Mouse (Mus musculus) liver, adult 2 months (tissue): ENCODE data around the gene Dmrtc2. TPM values are rescaled to one million over a fixed set of nuclear protein-coding genes. Genes with fewer than 3 reads are reported as not detected.

Experiments used
- DNase-seq: peaks from one replicate; pipeline ENCODE4 v3.0.0-alpha.2; 2011; ENCODE audit warnings: low read depth, low spot score; ENCODE audit errors: extremely low read depth
- H3K27ac ChIP-seq: fragments of 200-500 bp; replicated peaks from 2 replicates; pipeline ENCODE4 v1.5.1; 2012; ENCODE audit warnings: low read depth, mild to moderate bottlenecking, control low read depth, inconsistent platforms, low read length; ENCODE audit not compliant: insufficient read depth
- H3K27me3 ChIP-seq: fragments of 200-500 bp; 2 replicates; pipeline ENCODE4 v1.6.1; 2012; ENCODE audit warnings: mild to moderate bottlenecking, moderate library complexity, low read length, inconsistent platforms; ENCODE audit not compliant: control insufficient read depth, insufficient read depth
- H3K36me3 ChIP-seq: fragments of 200-500 bp; 2 replicates; pipeline ENCODE4 v1.6.1; 2012; ENCODE audit warnings: low read length, inconsistent platforms; ENCODE audit not compliant: control insufficient read depth, insufficient read depth
- H3K4me1 ChIP-seq: fragments of 200-500 bp; 2 replicates; pipeline ENCODE4 v1.6.1; 2011; ENCODE audit warnings: low read length; ENCODE audit not compliant: control insufficient read depth, insufficient read depth
- H3K4me3 ChIP-seq: fragments of 200-500 bp; 2 replicates; pipeline ENCODE4 v1.5.1; 2011; ENCODE audit warnings: low read depth, mild to moderate bottlenecking, control low read depth, low read length, moderate library complexity; ENCODE audit not compliant: insufficient read depth
- H3K79me2 ChIP-seq: fragments of 200-500 bp; 2 replicates; pipeline ENCODE4 v1.6.1; 2012; ENCODE audit warnings: inconsistent platforms, mild to moderate bottlenecking, low read length, moderate library complexity; ENCODE audit not compliant: control insufficient read depth, insufficient read depth
- H3K9ac ChIP-seq: fragments of 200-500 bp; 2 replicates; pipeline ENCODE4 v1.6.1; 2012; ENCODE audit warnings: low read depth, mild to moderate bottlenecking, control low read depth, inconsistent platforms, low read length
- CTCF ChIP-seq: fragments of 200-500 bp; IDR thresholded peaks from 2 replicates; pipeline ENCODE4 v1.5.1; 2011; ENCODE audit warnings: low read depth, low read length, control low read depth
- POLR2A ChIP-seq: fragments of 200-500 bp; IDR thresholded peaks from 2 replicates; pipeline ENCODE4 v1.6.1; 2011; ENCODE audit warnings: low read length, control low read depth; ENCODE audit not compliant: insufficient read depth; ENCODE audit errors: extremely low read depth
- WGBS: fragments of 180-500 bp; shearing (Covaris S2); methylation state at CpG from one replicate; pipeline ENCODE4 v1.1.7; 2018; 5-methylcytosine and 5-hydroxymethylcytosine counted together
- polyA plus RNA-seq: library from polyadenylated mRNA; depleted of rRNA; stranded (reverse); fragments of >200 nt; gene quantifications from 2 replicates; pipeline ENCODE4 v1.2.3, GENCODE M21; 2012
- total RNA-seq: library from RNA; depleted of rRNA; stranded (reverse); fragments of >200 nt; gene quantifications from 2 replicates; pipeline ENCODE4 v1.2.3, GENCODE M21; 2014

Gene Dmrtc2
- total and polyA plus RNA-seq, 2 experiments = not detected

DNA sequence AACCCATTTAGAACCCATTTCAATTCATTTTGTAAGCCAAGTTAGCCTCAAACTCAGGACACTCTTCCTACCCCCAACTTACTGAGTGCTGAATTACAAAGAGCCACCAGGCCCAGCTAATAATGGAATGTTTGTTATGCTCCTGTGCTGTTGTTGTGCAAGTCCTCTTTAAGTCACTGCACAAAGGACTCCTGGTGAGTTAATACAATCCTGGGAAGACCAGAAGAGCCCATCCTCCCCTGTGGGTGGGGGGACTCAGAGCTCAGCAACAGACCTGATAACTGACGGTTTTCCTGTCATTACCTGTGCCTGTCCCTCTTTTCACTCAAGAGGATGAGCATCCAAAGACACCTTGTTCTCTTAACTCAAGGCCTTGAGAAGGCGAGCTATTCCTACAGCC is 9.8 kb downstream of the Dmrtc2 start:
- no peak for DNase-seq
- Histone ChIP-seq H3K4me3 (no peak overlapping the region), H3K4me1 (no peaks in the 10 kb centered on the region), H3K9ac (no peak overlapping the region), H3K36me3 (no peaks in the 10 kb centered on the region), H3K27ac (no peak overlapping the region), H3K27me3 (no peaks in the 10 kb centered on the region), H3K79me2 (peaks cover 1% of the 10 kb centered on the region; the same call in 1 of the 2 replicates)
- no peak for TF ChIP-seq CTCF
- TF ChIP-seq POLR2A = no peak
- WGBS = 81% methylated on average over 2 of the region's 2 CpGs

DNA sequence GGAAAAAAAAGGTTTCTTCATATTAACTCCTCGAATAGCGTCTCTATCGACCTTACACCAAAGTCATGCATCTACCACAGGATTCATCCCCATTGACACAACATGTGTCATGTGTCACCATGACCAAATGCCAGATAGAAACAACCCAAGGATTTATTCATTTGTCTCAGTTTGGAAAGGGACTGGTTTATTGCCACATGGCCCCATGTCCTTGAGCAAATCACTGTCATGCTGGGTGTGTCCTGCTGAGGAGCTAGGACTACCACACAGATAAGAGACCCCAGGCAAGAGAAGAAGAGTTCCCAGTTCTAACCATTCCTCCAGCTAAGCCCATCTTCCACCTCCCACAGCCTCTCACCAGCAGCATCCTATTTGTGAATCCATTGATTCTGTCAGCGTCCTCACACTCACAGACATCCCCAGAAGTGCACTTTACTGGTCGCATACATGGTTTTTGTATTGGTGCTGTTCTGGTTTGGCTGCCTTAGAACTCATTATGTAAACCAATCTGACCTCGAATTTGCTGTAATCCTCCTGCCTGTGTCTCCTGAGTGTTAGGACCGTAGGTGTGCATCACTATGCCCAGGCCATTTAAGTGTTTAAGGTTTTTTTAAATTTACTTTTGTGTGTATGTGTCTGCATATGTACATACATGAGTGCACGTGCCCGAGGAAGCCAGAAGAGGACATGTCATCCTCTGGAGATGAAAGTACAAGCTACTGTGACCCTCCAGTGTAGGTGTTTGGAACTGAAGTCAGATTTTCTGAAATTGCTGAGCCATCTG is 12.8 kb downstream of the Dmrtc2 start:
- Histone ChIP-seq H3K9ac (no peak overlapping the region), H3K27ac (no peak overlapping the region), H3K79me2 (peaks cover 9% of the 10 kb centered on the region; the same call in 1 of the 2 replicates), H3K4me1 (peaks cover 13% of the 10 kb centered on the region), H3K36me3 (peaks cover 14% of the 10 kb centered on the region; the same call in 1 of the 2 replicates), H3K4me3 (no peak overlapping the region), H3K27me3 (no peaks in the 10 kb centered on the region)
- no peak for TF ChIP-seq CTCF
- no peak for TF ChIP-seq POLR2A
- no peak for DNase-seq
- 92% methylated on average over 9 of the region's 9 CpGs for WGBS

DNA sequence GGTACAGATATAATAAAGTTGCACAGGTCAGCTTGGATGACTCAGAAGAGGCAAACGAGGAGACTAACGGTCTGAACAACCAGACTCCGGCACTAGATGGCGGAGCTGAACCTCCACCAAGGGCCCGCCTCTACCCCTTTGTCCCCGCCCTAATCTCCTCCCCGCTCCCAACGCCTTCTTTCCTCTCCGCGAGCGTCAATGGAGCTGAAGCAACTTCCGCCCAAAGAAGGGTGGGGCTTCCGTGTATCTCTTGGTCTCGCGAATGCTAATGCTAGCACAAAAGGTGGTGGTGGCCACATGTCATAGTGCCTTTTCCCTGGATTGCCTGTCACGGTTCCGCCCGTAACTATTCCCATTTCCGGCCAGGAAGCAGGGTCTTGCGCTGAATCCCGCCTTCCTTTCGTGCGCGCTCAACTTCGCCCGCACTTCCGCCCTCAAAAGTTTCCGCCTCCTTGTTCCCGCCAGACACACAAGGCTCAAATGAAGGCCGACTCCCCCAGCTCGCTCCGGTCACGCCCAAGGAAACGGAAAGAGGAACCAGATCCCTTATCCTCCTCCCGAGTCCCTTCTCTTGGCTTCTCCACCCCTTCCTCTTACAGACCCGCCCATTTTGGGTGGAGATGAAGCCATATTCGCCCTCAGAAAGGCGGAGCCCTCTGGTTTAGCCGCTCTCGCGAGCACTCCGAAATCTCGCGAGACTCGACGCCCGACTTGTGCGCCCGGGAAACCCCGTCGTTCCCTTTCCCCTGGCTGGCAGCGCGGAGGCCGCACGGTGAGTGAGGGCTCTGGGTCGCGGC is 14.2 kb downstream of the Dmrtc2 start, which contains the start of gene Rps19:
TSS of gene Rps19 (plus strand) at position 476 of the 797 bp plus-strand sequence.
- WGBS = 1% methylated on average over 57 of the region's 57 CpGs
- Histone ChIP-seq H3K4me1 (peaks cover 13% of the 10 kb centered on the region), H3K9ac (peak within 1 kb of the TSS; percentile 91)

DNA sequence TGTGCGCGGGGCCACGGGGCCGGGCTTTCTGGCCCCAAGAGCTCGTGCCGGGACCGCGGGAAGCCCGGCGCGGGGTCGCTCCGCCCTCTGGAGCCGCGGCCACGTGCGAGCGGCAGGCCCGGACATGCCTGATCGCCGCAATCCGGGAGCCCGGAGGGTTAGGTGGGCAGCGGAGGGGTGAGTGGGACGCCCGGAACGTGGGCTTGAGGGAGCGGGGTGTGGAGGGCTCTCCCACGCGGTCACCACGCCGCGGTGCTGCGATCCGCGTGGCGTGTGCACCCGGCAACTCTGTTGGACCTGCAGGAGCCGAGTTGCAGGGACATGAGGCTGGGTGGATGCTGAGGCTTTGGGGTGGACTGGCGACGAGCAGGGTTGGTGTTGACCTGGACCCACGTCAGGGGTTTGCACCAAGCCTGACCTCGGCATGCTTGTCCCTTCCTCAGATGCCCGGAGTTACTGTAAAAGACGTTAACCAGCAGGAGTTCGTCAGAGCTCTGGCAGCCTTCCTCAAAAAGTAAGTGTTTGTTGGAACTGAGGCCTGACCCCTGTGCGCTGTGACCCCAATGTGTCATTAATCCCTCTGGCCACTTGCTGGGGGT is 14.9 kb downstream of the Dmrtc2 start:
- DNase-seq = peak; percentile 30
- H3K27me3 ChIP-seq = no peaks in the 10 kb centered on the region
- WGBS = under 1% methylated on average over 47 of the region's 47 CpGs
- peaks cover 9% of the 10 kb centered on the region; the same call in 1 of the 2 replicates for H3K79me2 ChIP-seq
- H3K4me1 ChIP-seq = peaks cover 13% of the 10 kb centered on the region
- H3K36me3 ChIP-seq = peaks cover 28% of the 10 kb centered on the region
- H3K27ac ChIP-seq = peak overlapping the region; percentile 72
- TF ChIP-seq CTCF (no peak), POLR2A (no peak)
- peak overlapping the region; percentile 72 for H3K4me3 ChIP-seq
- H3K9ac ChIP-seq = peak overlapping the region; percentile 91

More for the DNA sequence above, 14.2 kb downstream of the Dmrtc2 start, which contains the start of gene Rps19:
- Histone ChIP-seq H3K79me2 (peaks cover 9% of the 10 kb centered on the region; the same call in 1 of the 2 replicates), H3K27me3 (no peaks in the 10 kb centered on the region), H3K27ac (peak within 1 kb of the TSS; percentile 75), H3K36me3 (peaks cover 23% of the 10 kb centered on the region; the same call in 1 of the 2 replicates), H3K4me3 (peak within 1 kb of the TSS; percentile 72)
- peak; percentile 99 for DNase-seq
- TF ChIP-seq CTCF = peak; percentile 76
- TF ChIP-seq POLR2A = peak; percentile 91

DNA sequence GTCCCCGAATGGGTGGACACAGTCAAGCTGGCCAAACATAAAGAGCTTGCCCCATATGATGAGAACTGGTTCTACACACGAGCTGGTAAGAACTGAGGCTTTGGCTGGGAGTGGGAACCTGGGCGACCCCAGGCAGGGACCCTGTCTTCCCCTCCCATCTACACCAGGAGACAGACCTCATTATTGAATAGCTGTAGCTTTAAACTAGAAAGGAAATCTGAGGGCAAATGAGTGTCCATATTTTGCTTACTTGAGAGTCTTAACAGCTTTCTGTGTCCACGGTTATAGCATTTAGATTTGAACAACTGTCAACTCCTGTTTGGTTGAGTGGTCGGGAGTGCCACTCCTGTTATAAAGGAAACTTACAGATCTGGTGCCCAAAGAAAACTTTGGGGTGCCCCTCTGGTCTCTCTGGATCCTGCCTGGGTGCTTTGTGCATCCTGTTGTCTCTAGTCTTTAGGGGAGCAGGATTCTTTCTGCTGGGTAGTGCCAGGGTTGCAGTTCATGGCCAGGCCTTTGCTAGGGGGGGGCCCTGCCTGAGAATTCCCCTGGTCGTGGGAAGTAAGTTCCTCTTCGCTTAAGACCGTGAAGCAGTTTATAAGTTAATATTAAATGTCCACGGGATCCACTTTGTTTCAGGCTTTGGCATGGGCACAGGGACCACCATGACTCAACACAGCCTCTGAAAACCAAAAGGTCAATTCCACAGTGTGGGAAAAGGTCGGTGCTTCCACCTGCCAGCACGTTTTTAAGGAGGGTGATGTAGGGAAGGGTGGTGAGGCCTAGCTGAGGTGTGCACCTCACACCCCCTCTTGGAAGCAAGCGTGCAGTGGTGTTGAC is 15.8 kb downstream of the Dmrtc2 start:
- Histone ChIP-seq H3K36me3 (peaks cover 32% of the 10 kb centered on the region), H3K4me3 (peak overlapping the region; percentile 8; the same call in 1 of the 2 replicates)

More for the DNA sequence above, 15.8 kb downstream of the Dmrtc2 start:
- WGBS = 10% methylated on average over 12 of the region's 12 CpGs
- Histone ChIP-seq H3K79me2 (peaks cover 9% of the 10 kb centered on the region; the same call in 1 of the 2 replicates), H3K9ac (peak overlapping the region; percentile 58), H3K27ac (peak overlapping the region; percentile 0; the same call in 1 of the 2 replicates), H3K4me1 (peaks cover 13% of the 10 kb centered on the region), H3K27me3 (no peaks in the 10 kb centered on the region)
- DNase-seq = no peak
- TF ChIP-seq CTCF = no peak
- no peak for TF ChIP-seq POLR2A
